Mouse (Mus musculus) midbrain, embryonic 14.5 days (tissue): ENCODE data around the gene Gzmm. TPM values are rescaled to one million over a fixed set of nuclear protein-coding genes. Genes with fewer than 3 reads are reported as not detected.

Experiments
- ATAC-seq: fragments of 200-750 bp; cut with Nextera tagmentation; 2 replicates; pipeline ENCODE4 v1.8.0; 2017; ENCODE audit warnings: moderate number of reproducible peaks, moderate library complexity; ENCODE audit not compliant: low FRiP score, low TSS enrichment
- DNase-seq: peaks from one replicate; pipeline ENCODE4 v3.0.0-alpha.2; 2015
- H3K27ac ChIP-seq: fragments of 300-500 bp; sonication (generic); replicated peaks from 2 replicates; pipeline ENCODE4 v1.5.1; 2014; ENCODE audit warnings: mild to moderate bottlenecking, low read depth, low read length, moderate library complexity
- H3K27me3 ChIP-seq: fragments of 300-500 bp; sonication (generic); 2 replicates; pipeline ENCODE4 v1.6.1; 2014; ENCODE audit warnings: low read length, control low read depth, mixed read lengths; ENCODE audit not compliant: control insufficient read depth, insufficient read depth
- H3K36me3 ChIP-seq: fragments of 300-500 bp; sonication (generic); 2 replicates; pipeline ENCODE4 v1.6.1; 2014; ENCODE audit warnings: low read length, control low read depth; ENCODE audit not compliant: control insufficient read depth, insufficient read depth
- H3K4me1 ChIP-seq: fragments of 300-500 bp; sonication (generic); 2 replicates; pipeline ENCODE4 v1.6.1; 2014; ENCODE audit warnings: mild to moderate bottlenecking, antibody characterized with exemption, low read length, control low read depth; ENCODE audit not compliant: control insufficient read depth, insufficient read depth
- H3K4me2 ChIP-seq: fragments of 300-500 bp; sonication (generic); 2 replicates; pipeline ENCODE4 v1.6.1; 2014; ENCODE audit warnings: mild to moderate bottlenecking, low read length, moderate library complexity
- H3K4me3 ChIP-seq: fragments of 300-500 bp; sonication (generic); replicated peaks from 2 replicates; pipeline ENCODE4 v1.5.1; 2014; ENCODE audit warnings: low read depth, low read length
- H3K9ac ChIP-seq: fragments of 300-500 bp; sonication (generic); replicated peaks from 2 replicates; pipeline ENCODE4 v1.6.1; 2014; ENCODE audit warnings: mild to moderate bottlenecking, low read length, moderate library complexity
- H3K9me3 ChIP-seq: fragments of 300-500 bp; sonication (generic); 2 replicates; pipeline ENCODE4 v1.6.1; 2016; ENCODE audit warnings: low read length, control low read depth, mixed read lengths; ENCODE audit not compliant: control insufficient read depth
- WGBS: fragments of 180-500 bp; shearing (Covaris S2); extraction: QIAGEN DNeasy Blood & Tissue Kit; methylation state at CpG from one replicate; pipeline ENCODE4 v1.1.7; 2014; 5-methylcytosine and 5-hydroxymethylcytosine counted together
- polyA plus RNA-seq: library from polyadenylated mRNA; unstranded; fragments of >200 nt; fragmentation: Nextera tagmentation; extraction: Ambion mirVana; gene quantifications from 2 replicates; pipeline ENCODE4 v1.2.1, GENCODE M21; 2014

Gene Gzmm
- polyA plus RNA-seq, 1 experiment from 2014 or later, result 1.1 TPM

GRCm38 (mm10) chr10:79738259-79738658 lies 49.4 kb downstream of the Gzmm start:
- DNase-seq (no peak), ATAC-seq (no peak)
- Histone ChIP-seq H3K4me2 (no peak overlapping the region), H3K27ac (no peak overlapping the region), H3K4me3 (no peak overlapping the region), H3K4me1 (no peaks in the 10 kb centered on the region), H3K36me3 (peaks cover 93% of the 10 kb centered on the region), H3K9me3 (peaks cover 29% of the 10 kb centered on the region), H3K27me3 (no peaks in the 10 kb centered on the region), H3K9ac (no peak overlapping the region)
- WGBS, result 83% methylated on average over 10 of the region's 10 CpGs

- Histone ChIP-seq H3K27me3 (no peaks in the 10 kb centered on the region), H3K4me1 (no peaks in the 10 kb centered on the region), H3K27ac (no peak overlapping the region), H3K4me2 (no peak overlapping the region), H3K36me3 (peaks cover 94% of the 10 kb centered on the region), H3K9ac (no peak overlapping the region), H3K4me3 (no peak overlapping the region), H3K9me3 (peaks cover 29% of the 10 kb centered on the region)
- DNase-seq (no peak), ATAC-seq (no peak)
- WGBS, result 97% methylated on average over 28 of the region's 28 CpGs
Observed at GRCm38 (mm10) chr10:79739234-79739633, 50.4 kb downstream of the Gzmm start.

GRCm38 (mm10) chr10:79740863-79741262 lies 52.0 kb downstream of the Gzmm start:
- 40% methylated on average over 11 of the region's 11 CpGs for WGBS
- DNase-seq (no peak), ATAC-seq (no peak)
- Histone ChIP-seq H3K27me3 (no peaks in the 10 kb centered on the region), H3K9me3 (peaks cover 27% of the 10 kb centered on the region), H3K4me2 (no peak overlapping the region), H3K4me3 (no peak overlapping the region), H3K27ac (no peak overlapping the region), H3K9ac (no peak overlapping the region), H3K36me3 (peaks cover 82% of the 10 kb centered on the region), H3K4me1 (peaks cover 5% of the 10 kb centered on the region; the same call in 1 of the 2 replicates)

- H3K9ac ChIP-seq, result no peak overlapping the region
- H3K9me3 ChIP-seq, result peaks cover 23% of the 10 kb centered on the region
- peaks cover 59% of the 10 kb centered on the region for H3K36me3 ChIP-seq
- H3K4me3 ChIP-seq, result no peak overlapping the region
- no peaks in the 10 kb centered on the region for H3K27me3 ChIP-seq
- 92% methylated on average over 11 of the region's 11 CpGs for WGBS
- no peak overlapping the region for H3K4me2 ChIP-seq
- DNase-seq (no peak), ATAC-seq (no peak)
- H3K4me1 ChIP-seq, result peaks cover 10% of the 10 kb centered on the region; the same call in 1 of the 2 replicates
- no peak overlapping the region for H3K27ac ChIP-seq
Observed at GRCm38 (mm10) chr10:79743161-79743560, 54.3 kb downstream of the Gzmm start.

- WGBS, result 96% methylated on average over 15 of the region's 15 CpGs
- H3K36me3 ChIP-seq, result peaks cover 52% of the 10 kb centered on the region
Observed at GRCm38 (mm10) chr10:79743650-79744365, 55.0 kb downstream of the Gzmm start.

More at GRCm38 (mm10) chr10:79743650-79744365, 55.0 kb downstream of the Gzmm start:
- H3K27me3 ChIP-seq, result no peaks in the 10 kb centered on the region
- no peak overlapping the region for H3K9ac ChIP-seq
- H3K4me3 ChIP-seq, result no peak overlapping the region
- DNase-seq (no peak), ATAC-seq (no peak)
- peaks cover 10% of the 10 kb centered on the region; the same call in 1 of the 2 replicates for H3K4me1 ChIP-seq
- peaks cover 16% of the 10 kb centered on the region; the same call in 1 of the 2 replicates for H3K9me3 ChIP-seq
- H3K27ac ChIP-seq, result no peak overlapping the region
- no peak overlapping the region for H3K4me2 ChIP-seq

Other genes starting within 250 kb of the Gzmm start
- gene Vmn2r83, start 220.3 kb upstream of the Gzmm start, polyA plus RNA-seq, result not detected in 2 replicates
- gene Plpp2, start 155.2 kb upstream of the Gzmm start, polyA plus RNA-seq, result 14.7 and 19.1 TPM in 2 replicates
- 48.8 and 64.3 TPM in 2 replicates for gene Mier2, start 133.8 kb upstream of the Gzmm start, polyA plus RNA-seq
- gene Theg, start 101.7 kb upstream of the Gzmm start, polyA plus RNA-seq, result not detected in 2 replicates
- 0.84 and 1.4 TPM in 2 replicates for gene C2cd4c, start 75.0 kb upstream of the Gzmm start, polyA plus RNA-seq
- 17.2 and 21.6 TPM in 2 replicates for gene Shc2, start 51.1 kb upstream of the Gzmm start, polyA plus RNA-seq
- 0.17 and 0.40 TPM in 2 replicates for gene Odf3l2, start 43.3 kb upstream of the Gzmm start, polyA plus RNA-seq
- gene Madcam1, start 24.5 kb upstream of the Gzmm start, polyA plus RNA-seq, result 0.31 and 1.00 TPM in 2 replicates
- gene Tpgs1, start 19.7 kb upstream of the Gzmm start, polyA plus RNA-seq, result 94.4 and 110 TPM in 2 replicates
- 80.4 and 94.9 TPM in 2 replicates for gene Cdc34, start 6.8 kb upstream of the Gzmm start, polyA plus RNA-seq
- 680 and 689 TPM in 2 replicates for gene Bsg, start 15.5 kb downstream of the Gzmm start, polyA plus RNA-seq
- gene Hcn2, start 27.6 kb downstream of the Gzmm start, polyA plus RNA-seq, result 0.89 and 1.9 TPM in 2 replicates
- gene Polrmt, start 57.6 kb downstream of the Gzmm start, polyA plus RNA-seq, result 35.9 and 39.8 TPM in 2 replicates
- gene Fgf22, start 66.1 kb downstream of the Gzmm start, polyA plus RNA-seq, result 0.87 and 1.0 TPM in 2 replicates
- 92.8 and 94.6 TPM in 2 replicates for gene Rnf126, start 77.9 kb downstream of the Gzmm start, polyA plus RNA-seq
- 0.80 and 1.5 TPM in 2 replicates for gene Fstl3, start 88.3 kb downstream of the Gzmm start, polyA plus RNA-seq
- gene Prss57, start 101.9 kb downstream of the Gzmm start, polyA plus RNA-seq, result 0.30 TPM in 1 of 2 replicates, not detected in the other
- 270 and 307 TPM in 2 replicates for gene Palm, start 104.6 kb downstream of the Gzmm start, polyA plus RNA-seq
- gene Misp, start 132.0 kb downstream of the Gzmm start, polyA plus RNA-seq, result 0.45 and 1.5 TPM in 2 replicates
- 47.5 and 74.0 TPM in 2 replicates for gene Ptbp1, start 165.4 kb downstream of the Gzmm start, polyA plus RNA-seq
- 14.9 and 16.7 TPM in 2 replicates for gene Prtn3, start 185.5 kb downstream of the Gzmm start, polyA plus RNA-seq
- 342 and 375 TPM in 2 replicates for gene Plppr3, start 185.6 kb downstream of the Gzmm start, polyA plus RNA-seq
- not detected in 2 replicates for gene Elane, start 197.2 kb downstream of the Gzmm start, polyA plus RNA-seq
- gene Cfd, start 201.8 kb downstream of the Gzmm start, polyA plus RNA-seq, result not detected in 2 replicates
- gene Med16, start 219.9 kb downstream of the Gzmm start, polyA plus RNA-seq, result 57.2 and 58.8 TPM in 2 replicates
- gene Gm26602, start 221.8 kb downstream of the Gzmm start, polyA plus RNA-seq, result 3.5 and 8.6 TPM in 2 replicates
- 2.4 and 2.9 TPM in 2 replicates for gene Kiss1r, start 228.0 kb downstream of the Gzmm start, polyA plus RNA-seq
- 220 and 229 TPM in 2 replicates for gene R3hdm4, start 232.2 kb downstream of the Gzmm start, polyA plus RNA-seq
- 2.4 and 4.0 TPM in 2 replicates for gene Arid3a, start 238.0 kb downstream of the Gzmm start, polyA plus RNA-seq